Mouse (Mus musculus): Measurements from ENCODE around the gene Cog5. TPM values are rescaled to one million over a fixed set of nuclear protein-coding genes. Genes with fewer than 3 reads are reported as not detected.

The Cog5 gene
- polyA plus RNA-seq, 1 experiment from 2014 or later = 24.6 TPM

DNA sequence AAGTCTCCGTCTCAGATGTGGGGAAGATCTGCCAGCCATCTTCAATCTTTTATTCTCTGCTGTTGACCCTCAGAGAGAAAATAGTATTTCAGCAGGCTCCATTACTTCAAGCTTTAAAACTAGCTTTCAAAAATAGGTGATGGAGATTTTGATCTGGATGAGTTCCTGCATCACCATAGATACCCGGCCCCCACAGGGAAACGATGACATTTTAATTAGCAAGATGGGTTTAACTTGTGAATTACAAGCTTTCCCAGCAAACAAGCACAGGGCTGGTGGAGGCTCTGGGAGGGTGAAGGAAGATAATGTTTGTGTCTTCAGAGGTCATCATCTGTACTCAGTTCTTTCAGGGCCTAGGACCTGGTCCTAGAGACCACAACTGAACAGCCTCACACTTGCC lies 118.9 kb downstream of the Cog5 start:
- Histone ChIP-seq H3K9me3 (replicated peaks) (no peaks in the 10 kb centered on the region), H3K4me3 (no peak overlapping the region), H3K27ac (replicated peaks) (no peak overlapping the region), H3K27me3 (ENCODE audit: low read depth, poor library complexity, severe bottlenecking) (no peaks in the 10 kb centered on the region), H3K4me1 (no peaks in the 10 kb centered on the region), H3K36me3 (no peaks in the 10 kb centered on the region)
- no peak for DNase-seq (ENCODE audit: low spot score)
- WGBS = 87% methylated on average over 3 of the region's 3 CpGs

- no peak for DNase-seq (ENCODE audit: low spot score)
- no peak overlapping the region for H3K4me3 ChIP-seq
- H3K27ac ChIP-seq (replicated peaks) = no peak overlapping the region
- no peaks in the 10 kb centered on the region for H3K9me3 ChIP-seq (replicated peaks)
- no peaks in the 10 kb centered on the region for H3K27me3 ChIP-seq (ENCODE audit: low read depth, poor library complexity, severe bottlenecking)
- H3K36me3 ChIP-seq = no peaks in the 10 kb centered on the region
- 81% methylated on average over 1 of the region's 1 CpGs for WGBS
- H3K4me1 ChIP-seq = no peaks in the 10 kb centered on the region; the same call in 1 of the 2 replicates
Measured at GRCm38 (mm10) chr12:31784291-31784690, 129.6 kb downstream of the Cog5 start.

GRCm38 (mm10) chr12:31788530-31788929 lies 133.9 kb downstream of the Cog5 start:
- no peaks in the 10 kb centered on the region; the same call in 1 of the 2 replicates for H3K4me1 ChIP-seq
- H3K4me3 ChIP-seq = no peak overlapping the region
- H3K9me3 ChIP-seq (replicated peaks) = no peaks in the 10 kb centered on the region
- no peaks in the 10 kb centered on the region for H3K36me3 ChIP-seq
- H3K27ac ChIP-seq (replicated peaks) = no peak overlapping the region
- no peak for DNase-seq (ENCODE audit: low spot score)
- 90% methylated on average over 3 of the region's 3 CpGs for WGBS
- H3K27me3 ChIP-seq (ENCODE audit: low read depth, poor library complexity, severe bottlenecking) = no peaks in the 10 kb centered on the region

DNA sequence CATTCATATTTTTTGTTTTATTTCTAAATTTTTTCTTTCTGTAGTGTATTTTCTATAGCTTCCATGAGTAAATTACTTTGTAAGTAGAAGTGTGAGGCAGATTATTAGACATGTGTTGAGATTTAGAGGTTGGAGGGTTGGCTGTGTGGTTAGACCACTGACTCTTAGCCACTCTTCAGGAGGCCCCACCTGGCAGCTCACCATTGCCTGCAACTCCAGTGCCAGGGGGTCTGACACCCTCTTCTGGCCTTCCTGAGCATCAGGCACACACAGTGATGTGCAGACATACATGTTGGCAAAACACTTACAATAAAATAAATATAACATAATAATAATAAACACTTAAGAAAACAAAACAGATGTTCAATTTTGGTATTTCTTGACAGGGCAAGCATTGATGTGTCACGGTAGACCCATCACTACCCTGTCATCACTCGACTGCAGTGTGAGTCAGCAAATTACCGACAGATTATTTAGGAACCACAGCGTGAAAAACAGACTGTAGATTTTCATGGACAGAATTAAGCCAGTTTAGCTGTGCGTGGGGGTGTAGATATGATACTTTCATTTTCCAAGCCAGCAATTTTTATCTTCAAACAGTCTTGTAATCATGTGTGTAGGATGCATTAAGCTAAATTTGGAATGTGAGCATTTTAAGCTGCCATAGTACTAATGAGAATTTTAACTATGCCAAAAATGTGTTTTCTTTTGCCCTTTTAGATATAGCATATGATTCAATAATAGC lies 151.9 kb downstream of the Cog5 start:
- Histone ChIP-seq H3K36me3 (no peaks in the 10 kb centered on the region), H3K27me3 (ENCODE audit: low read depth, poor library complexity, severe bottlenecking) (no peaks in the 10 kb centered on the region), H3K4me1 (no peaks in the 10 kb centered on the region), H3K27ac (replicated peaks) (no peak overlapping the region), H3K9me3 (replicated peaks) (no peaks in the 10 kb centered on the region), H3K4me3 (no peak overlapping the region)
- 95% methylated on average over 5 of the region's 5 CpGs for WGBS
- DNase-seq (ENCODE audit: low spot score) = no peak

DNA sequence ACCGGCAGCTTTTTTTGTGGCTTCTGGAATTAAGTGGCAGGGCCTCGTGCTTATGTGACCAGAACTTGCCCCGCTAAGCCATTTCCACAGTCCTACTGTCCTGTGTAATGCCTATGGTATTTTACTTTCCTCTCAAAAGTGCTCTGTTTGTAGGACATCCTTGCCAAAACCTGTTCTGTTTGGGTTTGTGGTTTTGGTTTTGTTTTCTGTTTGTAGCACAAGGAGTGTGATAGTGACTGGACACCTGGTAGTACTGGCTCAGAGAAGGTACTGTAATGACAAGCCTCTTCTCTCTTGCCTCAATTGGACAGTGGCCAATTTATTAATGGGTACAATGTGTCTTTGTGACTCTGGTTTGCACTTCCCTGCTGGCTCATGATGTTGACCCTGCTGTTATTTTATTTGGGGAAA lies 163.4 kb downstream of the Cog5 start:
- Histone ChIP-seq H3K4me3 (no peak overlapping the region), H3K36me3 (0 out of 2 replicates have a peak, but pooled peaks cover 3% of the 10 kb centered on the region), H3K27ac (replicated peaks) (no peak overlapping the region), H3K27me3 (ENCODE audit: low read depth, poor library complexity, severe bottlenecking) (no peaks in the 10 kb centered on the region), H3K4me1 (no peaks in the 10 kb centered on the region), H3K9me3 (replicated peaks) (no peaks in the 10 kb centered on the region)
- DNase-seq (ENCODE audit: low spot score) = no peak
- WGBS = 93% methylated on average over 3 of the region's 3 CpGs

- H3K9me3 ChIP-seq (replicated peaks) = no peaks in the 10 kb centered on the region
- 0 out of 2 replicates have a peak, but pooled peaks cover 3% of the 10 kb centered on the region for H3K36me3 ChIP-seq
- DNase-seq (ENCODE audit: low spot score) = no peak
- peaks cover 5% of the 10 kb centered on the region; the same call in 1 of the 2 replicates for H3K4me1 ChIP-seq
- no peaks in the 10 kb centered on the region for H3K27me3 ChIP-seq (ENCODE audit: low read depth, poor library complexity, severe bottlenecking)
- no peak overlapping the region for H3K27ac ChIP-seq (replicated peaks)
- H3K4me3 ChIP-seq = no peak overlapping the region
Measured at GRCm38 (mm10) chr12:31819096-31819495, 164.4 kb downstream of the Cog5 start.

GRCm38 (mm10) chr12:31819520-31819919 lies 164.9 kb downstream of the Cog5 start:
- no peak for DNase-seq (ENCODE audit: low spot score)
- 0 out of 2 replicates have a peak, but pooled peaks cover 3% of the 10 kb centered on the region for H3K36me3 ChIP-seq
- peaks cover 5% of the 10 kb centered on the region; the same call in 1 of the 2 replicates for H3K4me1 ChIP-seq
- no peak overlapping the region for H3K27ac ChIP-seq (replicated peaks)
- whole genome bisulfite sequencing = 93% methylated on average over 7 of the region's 7 CpGs
- H3K27me3 ChIP-seq (ENCODE audit: low read depth, poor library complexity, severe bottlenecking) = no peaks in the 10 kb centered on the region
- no peaks in the 10 kb centered on the region for H3K9me3 ChIP-seq (replicated peaks)
- no peak overlapping the region for H3K4me3 ChIP-seq

DNA sequence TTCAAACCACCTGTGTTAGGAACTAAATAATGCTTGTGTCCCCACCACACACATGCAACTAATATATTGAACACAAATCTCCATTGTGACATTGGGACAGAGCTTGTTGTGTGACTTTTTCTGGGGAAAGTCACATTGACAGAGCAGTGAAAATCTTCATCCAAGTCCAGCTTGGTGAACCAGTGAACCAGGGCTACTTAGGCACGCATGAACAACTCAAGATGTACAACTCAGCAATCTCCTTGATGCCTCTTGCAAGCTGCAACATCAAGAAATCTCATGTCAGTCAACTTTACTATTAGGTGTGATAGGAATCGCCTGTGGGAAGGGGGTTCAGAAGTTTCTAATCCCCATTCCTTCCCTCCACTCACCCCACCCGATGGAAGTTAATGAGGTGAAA lies 169.0 kb downstream of the Cog5 start:
- Histone ChIP-seq H3K36me3 (0 out of 2 replicates have a peak, but pooled peaks cover 3% of the 10 kb centered on the region), H3K27me3 (ENCODE audit: low read depth, poor library complexity, severe bottlenecking) (no peaks in the 10 kb centered on the region), H3K27ac (replicated peaks) (no peak overlapping the region), H3K9me3 (replicated peaks) (no peaks in the 10 kb centered on the region), H3K4me3 (no peak overlapping the region), H3K4me1 (peaks cover 5% of the 10 kb centered on the region; the same call in 1 of the 2 replicates)
- WGBS = 68% methylated on average over 3 of the region's 3 CpGs
- DNase-seq (ENCODE audit: low spot score) = no peak

DNA sequence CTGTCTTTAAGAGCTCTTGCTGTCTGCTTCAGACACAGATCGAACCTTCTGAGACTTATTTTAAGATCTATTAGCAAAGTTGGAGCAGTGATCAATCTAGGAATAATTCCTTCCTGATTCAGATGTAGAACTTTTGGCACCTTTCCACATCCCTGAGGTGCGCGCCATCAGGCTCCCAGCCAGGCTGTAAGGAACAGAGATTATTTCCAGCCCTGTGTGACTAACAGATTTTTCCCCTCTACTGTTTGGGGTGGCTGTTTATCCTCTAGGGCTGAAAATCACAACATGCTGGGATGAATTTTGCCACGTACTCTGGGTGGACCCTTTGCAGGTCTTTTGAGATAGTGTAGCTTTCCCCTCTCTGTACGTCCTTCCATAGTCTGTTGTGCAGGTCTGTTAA lies 170.2 kb downstream of the Cog5 start:
- Histone ChIP-seq H3K27me3 (ENCODE audit: low read depth, poor library complexity, severe bottlenecking) (no peaks in the 10 kb centered on the region), H3K4me3 (no peak overlapping the region), H3K4me1 (peaks cover 5% of the 10 kb centered on the region; the same call in 1 of the 2 replicates), H3K36me3 (0 out of 2 replicates have a peak, but pooled peaks cover 3% of the 10 kb centered on the region), H3K27ac (replicated peaks) (no peak overlapping the region), H3K9me3 (replicated peaks) (no peaks in the 10 kb centered on the region)
- WGBS = 81% methylated on average over 5 of the region's 5 CpGs
- no peak for DNase-seq (ENCODE audit: low spot score)

DNA sequence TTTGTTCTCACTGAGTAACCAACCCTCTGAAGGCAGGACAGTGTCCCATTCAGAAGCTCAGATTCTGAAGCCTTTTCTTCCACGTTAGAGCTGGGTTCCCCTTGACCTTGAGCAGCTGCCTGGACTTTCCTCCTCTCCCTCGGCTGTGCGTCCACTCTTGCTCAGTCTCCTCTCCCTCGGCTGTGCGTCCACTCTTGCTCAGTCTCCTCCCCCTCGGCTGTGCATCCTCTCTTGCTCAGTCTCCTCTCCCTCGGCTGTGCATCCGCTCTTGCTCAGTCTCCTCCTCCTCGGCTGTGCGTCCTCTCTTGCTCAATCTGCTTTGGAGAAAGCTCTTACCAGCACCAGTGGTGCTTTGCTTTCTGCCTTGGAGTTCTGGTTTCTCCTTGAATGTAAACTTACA lies 171.2 kb downstream of the Cog5 start:
- 0 out of 2 replicates have a peak, but pooled peaks cover 3% of the 10 kb centered on the region for H3K36me3 ChIP-seq
- no peak overlapping the region for H3K4me3 ChIP-seq
- peaks cover 5% of the 10 kb centered on the region; the same call in 1 of the 2 replicates for H3K4me1 ChIP-seq
- H3K9me3 ChIP-seq (replicated peaks) = no peaks in the 10 kb centered on the region
- no peaks in the 10 kb centered on the region for H3K27me3 ChIP-seq (ENCODE audit: low read depth, poor library complexity, severe bottlenecking)
- 67% methylated on average over 10 of the region's 10 CpGs for WGBS
- no peak overlapping the region for H3K27ac ChIP-seq (replicated peaks)
- DNase-seq (ENCODE audit: low spot score) = no peak

- no peaks in the 10 kb centered on the region for H3K9me3 ChIP-seq (replicated peaks)
- H3K36me3 ChIP-seq = 0 out of 2 replicates have a peak, but pooled peaks cover 3% of the 10 kb centered on the region
- peaks cover 5% of the 10 kb centered on the region; the same call in 1 of the 2 replicates for H3K4me1 ChIP-seq
- WGBS = 95% methylated on average over 2 of the region's 2 CpGs
- no peaks in the 10 kb centered on the region for H3K27me3 ChIP-seq (ENCODE audit: low read depth, poor library complexity, severe bottlenecking)
- H3K4me3 ChIP-seq = no peak overlapping the region
- DNase-seq (ENCODE audit: low spot score) = no peak
- H3K27ac ChIP-seq (replicated peaks) = no peak overlapping the region
Measured at GRCm38 (mm10) chr12:31826476-31826875, 171.8 kb downstream of the Cog5 start.

DNA sequence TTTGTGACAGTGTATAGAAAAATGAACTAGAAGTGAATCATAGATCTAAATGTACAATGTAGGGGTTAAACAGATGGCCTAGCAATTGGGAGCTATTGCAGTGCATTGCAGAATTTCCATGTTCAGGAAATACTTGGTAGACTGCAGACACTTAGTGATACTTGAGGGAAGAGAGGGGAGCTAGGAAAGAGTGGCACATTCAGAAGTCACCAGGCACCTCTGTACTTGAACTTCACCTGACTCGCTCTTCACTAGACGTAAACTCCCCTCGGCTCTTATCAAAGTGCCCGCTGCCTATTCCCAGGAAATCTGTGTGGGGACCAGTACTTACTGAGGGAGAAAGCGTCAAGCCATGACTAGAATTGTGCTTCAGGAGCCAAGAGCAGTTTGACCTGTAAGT lies 180.8 kb downstream of the Cog5 start:
- peaks cover 20% of the 10 kb centered on the region for H3K4me1 ChIP-seq
- H3K27ac ChIP-seq (replicated peaks) = 0 out of 2 replicates have a peak overlapping the region, but pooled peaks have one; percentile 17
- no peaks in the 10 kb centered on the region for H3K36me3 ChIP-seq
- no peak for DNase-seq (ENCODE audit: low spot score)
- H3K9me3 ChIP-seq (replicated peaks) = no peaks in the 10 kb centered on the region
- WGBS = 79% methylated on average over 5 of the region's 5 CpGs
- H3K4me3 ChIP-seq = no peak overlapping the region
- H3K27me3 ChIP-seq (ENCODE audit: low read depth, poor library complexity, severe bottlenecking) = no peaks in the 10 kb centered on the region

- 15% methylated on average over 1 of the region's 1 CpGs for WGBS
Measured at GRCm38 (mm10) chr12:31836211-31836610, 181.5 kb downstream of the Cog5 start.

More at GRCm38 (mm10) chr12:31836211-31836610, 181.5 kb downstream of the Cog5 start:
- peaks cover 20% of the 10 kb centered on the region for H3K4me1 ChIP-seq
- H3K4me3 ChIP-seq = no peak overlapping the region
- peak overlapping the region; percentile 55; the same call in 1 of the 2 replicates for H3K27ac ChIP-seq (replicated peaks)
- no peaks in the 10 kb centered on the region for H3K36me3 ChIP-seq
- no peaks in the 10 kb centered on the region for H3K27me3 ChIP-seq (ENCODE audit: low read depth, poor library complexity, severe bottlenecking)
- H3K9me3 ChIP-seq (replicated peaks) = no peaks in the 10 kb centered on the region
- DNase-seq (ENCODE audit: low spot score) = no peak
